Mouse (Mus musculus): ENCODE results near the gene Gm10100. TPM values are rescaled to one million over a fixed set of nuclear protein-coding genes. Genes with fewer than 3 reads are reported as not detected.

The Gm10100 gene
- polyA plus RNA-seq (2017; shearing (Covaris generic)): not detected

GRCm38 (mm10) chr10:77726186-77726585 lies at the start of gene Gm10100:
Gene Gm10100, plus strand, starts transcription at chr10:77726486.

GRCm38 (mm10) chr10:77685895-77686664 lies 40.2 kb upstream of the Gm10100 start, which contains the start of gene Tspear:
Gene Tspear, plus strand, starts transcription at chr10:77686569.

GRCm38 (mm10) chr10:77690356-77690807 lies 35.9 kb upstream of the Gm10100 start, which contains the start of gene Gm19402:
Gene Gm19402, minus strand, starts transcription at chr10:77690757.

GRCm38 (mm10) chr10:77697133-77697532 lies 29.2 kb upstream of the Gm10100 start, which contains the start of gene Gm9508:
Gene Gm9508, minus strand, starts transcription at chr10:77697233.

GRCm38 (mm10) chr10:77706326-77706725 lies 20.0 kb upstream of the Gm10100 start, which contains the start of gene Gm10272:
Gene Gm10272, plus strand, starts transcription at chr10:77706626.

GRCm38 (mm10) chr10:77711157-77711556 lies 15.1 kb upstream of the Gm10100 start, which contains the start of gene Gm10024:
Gene Gm10024, plus strand, starts transcription at chr10:77711457.

GRCm38 (mm10) chr10:77715507-77715906 lies 10.8 kb upstream of the Gm10100 start, which contains the start of gene Gm10142:
Gene Gm10142, plus strand, starts transcription at chr10:77715807.

GRCm38 (mm10) chr10:77720299-77720698 lies 6.0 kb upstream of the Gm10100 start, which contains the start of gene Krtap12-1:
Gene Krtap12-1, plus strand, starts transcription at chr10:77720599.

GRCm38 (mm10) chr10:77741924-77742688 lies 15.8 kb downstream of the Gm10100 start, which contains the start of gene Gm18596:
Gene Gm18596, minus strand, starts transcription at chr10:77742638.

GRCm38 (mm10) chr10:77751254-77751653 lies 25.0 kb downstream of the Gm10100 start, which contains the start of gene Gm9736:
Gene Gm9736, minus strand, starts transcription at chr10:77751354.

GRCm38 (mm10) chr10:77759582-77759981 lies 33.3 kb downstream of the Gm10100 start, which contains the start of gene Gm3233:
Gene Gm3233, minus strand, starts transcription at chr10:77759682.

GRCm38 (mm10) chr10:77771225-77771624 lies 44.9 kb downstream of the Gm10100 start, which contains the start of gene Gm3238:
Gene Gm3238, minus strand, starts transcription at chr10:77771325.

Other genes starting within 250 kb of the Gm10100 start
- 32.0 TPM for gene Fam207a, start 210.7 kb upstream of the Gm10100 start, polyA plus RNA-seq (2017; shearing (Covaris generic))
- 374 TPM for gene Itgb2, start 196.2 kb upstream of the Gm10100 start, polyA plus RNA-seq (2017; shearing (Covaris generic))
- 123 TPM for gene Pttg1ip, start 144.8 kb upstream of the Gm10100 start, polyA plus RNA-seq (2017; shearing (Covaris generic))
- 113 TPM for gene Sumo3, start 120.4 kb upstream of the Gm10100 start, polyA plus RNA-seq (2017; shearing (Covaris generic))
- not detected for gene Gm49325, start 120.3 kb upstream of the Gm10100 start, polyA plus RNA-seq (2017; shearing (Covaris generic))
- gene Ube2g2, start 104.2 kb upstream of the Gm10100 start, polyA plus RNA-seq (2017; shearing (Covaris generic)): 55.7 TPM
- gene Tspear, start 39.9 kb upstream of the Gm10100 start, polyA plus RNA-seq (2017; shearing (Covaris generic)): not detected
- gene Gm19402, start 35.7 kb upstream of the Gm10100 start, polyA plus RNA-seq (2017; shearing (Covaris generic)): not detected
- not detected for gene Gm9508, start 29.3 kb upstream of the Gm10100 start, polyA plus RNA-seq (2017; shearing (Covaris generic))
- not detected for gene Gm10272, start 19.9 kb upstream of the Gm10100 start, polyA plus RNA-seq (2017; shearing (Covaris generic))
- gene Gm10024, start 15.0 kb upstream of the Gm10100 start, polyA plus RNA-seq (2017; shearing (Covaris generic)): not detected
- not detected for gene Gm10142, start 10.7 kb upstream of the Gm10100 start, polyA plus RNA-seq (2017; shearing (Covaris generic))
- gene Krtap12-1, start 5.9 kb upstream of the Gm10100 start, polyA plus RNA-seq (2017; shearing (Covaris generic)): not detected
- gene Gm18596, start 16.2 kb downstream of the Gm10100 start, polyA plus RNA-seq (2017; shearing (Covaris generic)): not detected
- gene Gm9736, start 24.9 kb downstream of the Gm10100 start, polyA plus RNA-seq (2017; shearing (Covaris generic)): not detected
- gene Gm3233, start 33.2 kb downstream of the Gm10100 start, polyA plus RNA-seq (2017; shearing (Covaris generic)): not detected
- not detected for gene Gm3238, start 44.8 kb downstream of the Gm10100 start, polyA plus RNA-seq (2017; shearing (Covaris generic))
- not detected for gene Gm7138, start 50.5 kb downstream of the Gm10100 start, polyA plus RNA-seq (2017; shearing (Covaris generic))
- not detected for gene Gm3250, start 56.1 kb downstream of the Gm10100 start, polyA plus RNA-seq (2017; shearing (Covaris generic))
- gene Gm7137, start 61.7 kb downstream of the Gm10100 start, polyA plus RNA-seq (2017; shearing (Covaris generic)): not detected
- gene Gm9639, start 68.6 kb downstream of the Gm10100 start, polyA plus RNA-seq (2017; shearing (Covaris generic)): not detected
- gene Gm19668, start 72.6 kb downstream of the Gm10100 start, polyA plus RNA-seq (2017; shearing (Covaris generic)): not detected
- not detected for gene Gm9507, start 85.4 kb downstream of the Gm10100 start, polyA plus RNA-seq (2017; shearing (Covaris generic))
- not detected for gene Gm2696, start 88.2 kb downstream of the Gm10100 start, polyA plus RNA-seq (2017; shearing (Covaris generic))
- gene Krtap10-4, start 100.6 kb downstream of the Gm10100 start, polyA plus RNA-seq (2017; shearing (Covaris generic)): not detected
- gene Krtap10-10, start 109.5 kb downstream of the Gm10100 start, polyA plus RNA-seq (2017; shearing (Covaris generic)): not detected
- not detected for gene Gm36176, start 120.3 kb downstream of the Gm10100 start, polyA plus RNA-seq (2017; shearing (Covaris generic))
- gene Gm10318, start 126.4 kb downstream of the Gm10100 start, polyA plus RNA-seq (2017; shearing (Covaris generic)): not detected
- gene Gm3285, start 135.5 kb downstream of the Gm10100 start, polyA plus RNA-seq (2017; shearing (Covaris generic)): not detected
- 0.11 TPM for gene Lrrc3, start 176.1 kb downstream of the Gm10100 start, polyA plus RNA-seq (2017; shearing (Covaris generic))
- not detected for gene Trpm2, start 244.1 kb downstream of the Gm10100 start, polyA plus RNA-seq (2017; shearing (Covaris generic))

Measured in naive thymus-derived CD4-positive, alpha-beta T cell, adult 5 months (primary cell).